Mouse (Mus musculus): Measurements from ENCODE around the gene Rab5c. TPM values are rescaled to one million over a fixed set of nuclear protein-coding genes. Genes with fewer than 3 reads are reported as not detected.

Gene Rab5c
- polyA plus RNA-seq, 1 experiment from 2014 or later, result 63.3 TPM

DNA sequence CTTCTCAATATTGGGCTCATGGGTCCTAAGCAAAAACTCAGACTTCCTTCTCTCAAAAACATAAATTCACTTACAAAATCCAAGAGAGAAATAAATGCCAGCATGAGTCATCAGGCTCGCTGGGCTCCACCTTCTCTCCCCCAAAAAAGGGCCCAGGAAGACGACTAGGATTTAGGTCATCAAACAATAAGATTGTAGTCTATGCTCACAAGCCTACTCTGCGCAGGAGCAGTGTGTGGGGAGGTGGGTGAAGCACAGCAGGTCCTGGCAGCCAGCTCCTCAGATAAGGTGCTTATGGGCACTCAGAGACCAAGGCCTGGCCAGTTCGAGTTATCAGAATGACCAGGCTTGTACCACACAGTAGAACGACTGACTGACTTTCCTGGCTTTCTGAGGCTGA, 17.7 kb downstream of the Rab5c start:
- Histone ChIP-seq H3K4me3 (ENCODE audit: low read depth, low read length) (no peak overlapping the region), H3K27ac (ENCODE audit: low read depth, low read length) (no peak overlapping the region), H3K4me2 (ENCODE audit: low read depth) (no peak overlapping the region), H3K27me3 (ENCODE audit: control insufficient read depth, insufficient read depth, low read length) (no peaks in the 10 kb centered on the region), H3K36me3 (ENCODE audit: control insufficient read depth, insufficient read depth, low read length) (peaks cover 3% of the 10 kb centered on the region), H3K9me3 (ENCODE audit: control insufficient read depth, low read length) (no peaks in the 10 kb centered on the region), H3K4me1 (ENCODE audit: control insufficient read depth, insufficient read depth, low read length) (no peaks in the 10 kb centered on the region; the same call in 1 of the 2 replicates), H3K9ac (ENCODE audit: low read length) (no peak overlapping the region)
- ATAC-seq (ENCODE audit: insufficient read depth, low FRiP score, low TSS enrichment) (no peak), DNase-seq (ENCODE audit: low spot score) (no peak)
- 80% methylated on average over 5 of the region's 5 CpGs for WGBS

DNA sequence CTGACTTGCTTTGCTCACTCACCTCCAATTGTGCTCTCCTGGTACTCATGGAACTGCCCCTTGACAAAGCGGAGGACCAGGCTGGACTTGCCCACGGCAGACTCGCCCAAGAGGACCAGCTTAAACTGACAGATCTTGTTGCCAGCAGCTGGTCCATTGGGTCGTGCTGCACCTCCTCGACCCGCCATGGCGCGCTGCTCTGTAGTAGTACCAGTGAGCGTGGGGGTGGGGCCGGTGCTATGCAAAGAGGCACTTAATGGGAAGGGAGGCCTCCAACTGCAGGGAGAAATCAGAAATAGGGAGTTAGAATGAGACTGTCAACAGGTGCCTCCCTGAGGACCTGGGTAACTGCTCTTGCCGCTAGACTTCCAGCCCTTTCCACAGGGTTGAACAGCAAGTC, 18.1 kb downstream of the Rab5c start:
- H3K27ac ChIP-seq (ENCODE audit: low read depth, low read length), result no peak overlapping the region
- H3K4me3 ChIP-seq (ENCODE audit: low read depth, low read length), result no peak overlapping the region
- H3K4me2 ChIP-seq (ENCODE audit: low read depth), result no peak overlapping the region
- H3K27me3 ChIP-seq (ENCODE audit: control insufficient read depth, insufficient read depth, low read length), result no peaks in the 10 kb centered on the region
- H3K9ac ChIP-seq (ENCODE audit: low read length), result no peak overlapping the region
- H3K9me3 ChIP-seq (ENCODE audit: control insufficient read depth, low read length), result no peaks in the 10 kb centered on the region
- DNase-seq (ENCODE audit: low spot score) (no peak), ATAC-seq (ENCODE audit: insufficient read depth, low FRiP score, low TSS enrichment) (no peak)
- no peaks in the 10 kb centered on the region; the same call in 1 of the 2 replicates for H3K4me1 ChIP-seq (ENCODE audit: control insufficient read depth, insufficient read depth, low read length)
- H3K36me3 ChIP-seq (ENCODE audit: control insufficient read depth, insufficient read depth, low read length), result peaks cover 3% of the 10 kb centered on the region
- 83% methylated on average over 11 of the region's 11 CpGs for WGBS

DNA sequence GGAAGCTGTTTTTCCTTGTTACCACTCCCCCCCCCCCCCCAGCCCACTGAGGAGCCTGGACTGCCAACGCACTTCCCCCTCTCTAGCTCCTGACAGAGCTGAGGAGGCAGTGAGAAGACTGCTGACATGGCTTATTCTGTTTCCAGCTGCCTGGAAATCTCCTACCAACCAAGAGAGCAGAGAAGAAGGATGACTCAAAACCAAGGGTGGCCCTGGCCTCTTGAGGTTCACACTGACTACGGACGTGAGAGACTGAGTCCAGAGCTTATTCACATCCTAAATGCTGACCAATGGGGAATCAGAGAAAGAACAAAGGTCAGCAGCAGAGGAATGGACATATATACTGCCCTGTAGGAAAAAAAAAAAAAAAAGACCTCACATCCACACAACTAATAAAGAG, 18.7 kb downstream of the Rab5c start:
- Histone ChIP-seq H3K4me3 (ENCODE audit: low read depth, low read length) (no peak overlapping the region), H3K4me2 (ENCODE audit: low read depth) (no peak overlapping the region), H3K27me3 (ENCODE audit: control insufficient read depth, insufficient read depth, low read length) (no peaks in the 10 kb centered on the region), H3K4me1 (ENCODE audit: control insufficient read depth, insufficient read depth, low read length) (peaks cover 2% of the 10 kb centered on the region), H3K36me3 (ENCODE audit: control insufficient read depth, insufficient read depth, low read length) (peaks cover 3% of the 10 kb centered on the region), H3K9me3 (ENCODE audit: control insufficient read depth, low read length) (no peaks in the 10 kb centered on the region), H3K9ac (ENCODE audit: low read length) (no peak overlapping the region), H3K27ac (ENCODE audit: low read depth, low read length) (no peak overlapping the region)
- ATAC-seq (ENCODE audit: insufficient read depth, low FRiP score, low TSS enrichment) (no peak), DNase-seq (ENCODE audit: low spot score) (no peak)
- 80% methylated on average over 3 of the region's 3 CpGs for WGBS

DNA sequence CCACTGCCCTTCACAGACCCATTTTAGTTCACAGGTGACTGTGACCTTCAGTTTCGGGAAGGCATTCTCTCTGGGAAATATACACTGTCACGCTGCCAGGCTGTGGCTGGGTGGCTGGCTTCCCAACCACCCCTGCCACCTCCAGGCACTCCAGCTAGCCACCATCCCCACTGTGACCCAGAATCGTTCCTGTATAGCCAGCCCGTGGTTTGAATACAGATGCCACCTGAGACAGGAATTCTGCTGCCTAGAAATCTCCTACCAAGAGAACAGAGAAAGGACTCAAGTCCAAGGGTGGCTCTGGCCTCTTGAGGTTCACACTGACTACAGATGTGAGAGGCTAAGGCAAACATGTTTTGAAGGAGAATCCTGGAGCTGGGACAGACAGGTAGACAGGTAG, 19.1 kb downstream of the Rab5c start:
- Histone ChIP-seq H3K9ac (ENCODE audit: low read length) (no peak overlapping the region), H3K4me3 (ENCODE audit: low read depth, low read length) (no peak overlapping the region), H3K4me1 (ENCODE audit: control insufficient read depth, insufficient read depth, low read length) (peaks cover 7% of the 10 kb centered on the region), H3K27me3 (ENCODE audit: control insufficient read depth, insufficient read depth, low read length) (no peaks in the 10 kb centered on the region), H3K9me3 (ENCODE audit: control insufficient read depth, low read length) (no peaks in the 10 kb centered on the region), H3K27ac (ENCODE audit: low read depth, low read length) (no peak overlapping the region), H3K36me3 (ENCODE audit: control insufficient read depth, insufficient read depth, low read length) (peaks cover 3% of the 10 kb centered on the region), H3K4me2 (ENCODE audit: low read depth) (no peak overlapping the region)
- no peak for DNase-seq (ENCODE audit: low spot score)
- ATAC-seq (ENCODE audit: insufficient read depth, low FRiP score, low TSS enrichment), result no peak
- WGBS, result 86% methylated on average over 4 of the region's 4 CpGs

DNA sequence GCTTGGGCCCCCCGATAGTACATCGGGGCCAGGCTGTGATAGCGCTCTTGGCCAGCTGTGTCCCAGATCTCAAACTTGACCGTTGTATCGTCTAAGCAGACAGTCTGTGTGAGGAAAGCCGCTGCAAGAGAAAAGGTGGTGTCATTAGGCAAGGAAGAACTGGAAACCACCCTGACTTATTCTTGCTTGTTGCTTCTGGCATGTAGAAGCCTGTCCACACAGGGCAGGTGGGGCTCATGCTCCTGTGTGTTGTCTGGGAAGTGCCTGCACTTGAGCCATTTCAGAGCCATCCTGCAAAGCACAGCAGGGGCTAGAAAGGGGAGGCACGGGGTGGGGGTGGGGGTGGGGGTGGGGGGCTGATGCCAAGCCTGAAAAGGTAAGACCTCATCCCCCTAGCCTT, 19.6 kb downstream of the Rab5c start:
- no peak overlapping the region for H3K9ac ChIP-seq (ENCODE audit: low read length)
- 87% methylated on average over 7 of the region's 7 CpGs for WGBS
- DNase-seq (ENCODE audit: low spot score) (no peak), ATAC-seq (ENCODE audit: insufficient read depth, low FRiP score, low TSS enrichment) (no peak)
- no peaks in the 10 kb centered on the region for H3K9me3 ChIP-seq (ENCODE audit: control insufficient read depth, low read length)
- no peak overlapping the region for H3K4me3 ChIP-seq (ENCODE audit: low read depth, low read length)
- no peaks in the 10 kb centered on the region for H3K27me3 ChIP-seq (ENCODE audit: control insufficient read depth, insufficient read depth, low read length)
- no peak overlapping the region for H3K27ac ChIP-seq (ENCODE audit: low read depth, low read length)
- peaks cover 11% of the 10 kb centered on the region for H3K4me1 ChIP-seq (ENCODE audit: control insufficient read depth, insufficient read depth, low read length)
- no peak overlapping the region for H3K4me2 ChIP-seq (ENCODE audit: low read depth)
- H3K36me3 ChIP-seq (ENCODE audit: control insufficient read depth, insufficient read depth, low read length), result peaks cover 3% of the 10 kb centered on the region

DNA sequence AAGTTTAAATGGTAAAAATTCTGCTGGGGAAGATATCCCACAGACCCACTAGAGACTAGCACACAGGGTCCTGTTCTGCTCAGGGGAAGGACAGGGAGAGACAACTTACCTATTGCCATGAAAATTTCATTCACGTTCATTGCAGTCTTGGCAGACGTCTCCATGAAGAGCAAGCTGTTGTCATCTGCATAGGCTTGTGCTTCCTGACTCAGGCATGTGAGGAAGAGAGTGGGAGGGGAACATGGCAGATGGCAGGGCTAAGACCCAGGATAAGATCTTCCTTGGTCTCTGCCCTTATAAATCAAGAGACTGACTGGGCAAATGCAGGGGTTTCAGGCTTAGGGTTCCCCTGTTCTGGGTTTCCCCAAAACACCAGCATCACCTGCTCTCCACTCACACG, 21.4 kb downstream of the Rab5c start:
- 83% methylated on average over 3 of the region's 3 CpGs for WGBS
- DNase-seq (ENCODE audit: low spot score), result no peak
- no peaks in the 10 kb centered on the region for H3K9me3 ChIP-seq (ENCODE audit: control insufficient read depth, low read length)
- no peak for ATAC-seq (ENCODE audit: insufficient read depth, low FRiP score, low TSS enrichment)
- no peak overlapping the region for H3K27ac ChIP-seq (ENCODE audit: low read depth, low read length)
- peaks cover 14% of the 10 kb centered on the region for H3K4me1 ChIP-seq (ENCODE audit: control insufficient read depth, insufficient read depth, low read length)
- no peak overlapping the region for H3K9ac ChIP-seq (ENCODE audit: low read length)
- no peak overlapping the region for H3K4me2 ChIP-seq (ENCODE audit: low read depth)
- H3K36me3 ChIP-seq (ENCODE audit: control insufficient read depth, insufficient read depth, low read length), result peaks cover 3% of the 10 kb centered on the region
- H3K27me3 ChIP-seq (ENCODE audit: control insufficient read depth, insufficient read depth, low read length), result no peaks in the 10 kb centered on the region
- no peak overlapping the region for H3K4me3 ChIP-seq (ENCODE audit: low read depth, low read length)

DNA sequence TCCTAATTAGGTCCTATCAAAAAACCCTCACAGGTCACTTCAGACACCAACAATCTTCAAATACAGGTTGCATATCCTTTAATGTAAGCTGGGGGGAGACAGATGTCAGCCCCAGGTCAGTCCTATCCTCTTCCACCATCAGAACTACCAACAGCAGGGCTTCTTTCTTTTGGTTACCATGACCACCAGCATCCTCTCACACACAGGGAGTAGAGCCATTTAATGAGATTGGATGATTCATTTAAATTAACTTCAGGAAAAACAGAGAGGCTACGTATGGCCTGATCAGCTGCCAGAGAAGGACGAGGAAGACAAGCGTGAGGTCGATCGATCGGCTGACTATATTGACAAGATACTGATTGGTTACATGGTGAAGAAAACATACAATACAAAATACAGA, 23.1 kb downstream of the Rab5c start:
- H3K4me1 ChIP-seq (ENCODE audit: control insufficient read depth, insufficient read depth, low read length), result peaks cover 18% of the 10 kb centered on the region
- no peaks in the 10 kb centered on the region for H3K9me3 ChIP-seq (ENCODE audit: control insufficient read depth, low read length)
- 90% methylated on average over 6 of the region's 6 CpGs for WGBS
- peaks cover 3% of the 10 kb centered on the region for H3K36me3 ChIP-seq (ENCODE audit: control insufficient read depth, insufficient read depth, low read length)
- DNase-seq (ENCODE audit: low spot score) (no peak), ATAC-seq (ENCODE audit: insufficient read depth, low FRiP score, low TSS enrichment) (no peak)
- H3K27ac ChIP-seq (ENCODE audit: low read depth, low read length), result no peak overlapping the region
- H3K4me3 ChIP-seq (ENCODE audit: low read depth, low read length), result no peak overlapping the region
- H3K9ac ChIP-seq (ENCODE audit: low read length), result no peak overlapping the region
- H3K27me3 ChIP-seq (ENCODE audit: control insufficient read depth, insufficient read depth, low read length), result no peaks in the 10 kb centered on the region
- no peak overlapping the region for H3K4me2 ChIP-seq (ENCODE audit: low read depth)

DNA sequence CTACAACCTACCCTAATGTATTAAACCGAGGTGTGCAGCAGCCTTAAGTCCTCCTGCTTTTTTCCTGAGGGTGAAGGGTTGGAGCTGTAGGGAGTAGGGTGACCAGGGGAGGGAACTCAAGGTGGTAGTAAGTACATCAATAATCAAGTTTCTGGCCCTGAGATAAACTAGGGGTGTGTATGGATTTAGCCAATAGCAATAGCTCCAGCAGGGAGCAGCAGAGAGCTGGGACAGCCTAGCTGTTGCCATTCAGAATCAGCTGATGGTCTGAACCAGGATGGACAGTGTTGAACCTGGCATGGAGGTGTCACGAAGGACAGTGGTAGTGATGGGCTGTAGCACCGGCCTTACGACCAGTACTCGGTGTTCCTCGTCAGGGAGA, 23.5 kb downstream of the Rab5c start:
- peaks cover 3% of the 10 kb centered on the region for H3K36me3 ChIP-seq (ENCODE audit: control insufficient read depth, insufficient read depth, low read length)
- H3K4me3 ChIP-seq (ENCODE audit: low read depth, low read length), result no peak overlapping the region
- WGBS, result 49% methylated on average over 6 of the region's 6 CpGs
- DNase-seq (ENCODE audit: low spot score), result peak; percentile 78
- no peak overlapping the region for H3K27ac ChIP-seq (ENCODE audit: low read depth, low read length)
- ATAC-seq (ENCODE audit: insufficient read depth, low FRiP score, low TSS enrichment), result no peak
- no peaks in the 10 kb centered on the region for H3K9me3 ChIP-seq (ENCODE audit: control insufficient read depth, low read length)
- H3K4me1 ChIP-seq (ENCODE audit: control insufficient read depth, insufficient read depth, low read length), result peaks cover 18% of the 10 kb centered on the region
- H3K9ac ChIP-seq (ENCODE audit: low read length), result 0 out of 2 replicates have a peak overlapping the region, but pooled peaks have one; percentile 41
- peak overlapping the region; percentile 39; the same call in 1 of the 2 replicates for H3K4me2 ChIP-seq (ENCODE audit: low read depth)
- H3K27me3 ChIP-seq (ENCODE audit: control insufficient read depth, insufficient read depth, low read length), result no peaks in the 10 kb centered on the region

DNA sequence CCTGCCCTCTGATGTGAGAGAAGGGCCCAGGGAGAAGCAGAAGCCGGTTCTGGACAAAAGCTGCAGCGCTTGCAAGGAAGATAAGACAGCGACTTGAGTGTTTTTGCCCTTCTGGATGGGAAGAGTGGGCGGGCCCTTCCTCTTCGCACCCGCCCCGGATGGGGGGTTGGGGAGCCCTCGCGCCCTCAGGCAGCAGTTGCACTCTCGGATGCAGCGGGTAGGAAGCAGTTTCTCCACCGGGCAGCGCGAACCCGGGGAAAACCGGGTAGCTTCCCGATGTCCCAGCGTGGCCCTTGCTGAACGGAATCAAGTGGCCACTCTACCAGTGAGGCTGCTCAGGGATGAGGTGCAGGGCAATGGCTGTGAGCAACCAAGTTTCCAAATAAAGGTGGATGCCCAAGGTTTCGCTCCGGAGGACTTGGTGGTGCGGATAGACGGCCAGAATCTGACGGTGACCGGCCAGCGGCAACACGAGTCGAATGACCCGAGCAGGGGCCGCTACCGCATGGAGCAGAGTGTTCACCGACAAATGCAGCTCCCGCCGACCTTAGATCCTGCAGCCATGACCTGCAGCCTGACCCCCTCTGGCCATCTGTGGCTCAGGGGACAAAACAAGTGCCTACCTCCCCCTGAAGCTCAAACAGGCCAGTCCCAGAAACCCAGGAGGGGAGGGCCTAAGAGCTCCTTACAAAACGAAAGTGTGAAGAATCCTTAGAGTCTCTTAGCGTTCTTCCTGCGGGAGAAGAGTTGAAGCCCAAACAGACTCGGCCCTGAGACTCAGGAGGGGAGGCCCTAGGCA, 24.1 kb downstream of the Rab5c start, which contains the start of gene Hspb9:
Gene Hspb9 (plus strand): TSS at position 116 of the 799 bp plus-strand sequence.
- Histone ChIP-seq H3K9ac (ENCODE audit: low read length) (peak within 1 kb of the TSS; percentile 41), H3K4me1 (ENCODE audit: control insufficient read depth, insufficient read depth, low read length) (peaks cover 18% of the 10 kb centered on the region), H3K4me3 (ENCODE audit: low read depth, low read length) (peak within 1 kb of the TSS; percentile 12; the same call in 1 of the 2 replicates), H3K27me3 (ENCODE audit: control insufficient read depth, insufficient read depth, low read length) (no peaks in the 10 kb centered on the region), H3K4me2 (ENCODE audit: low read depth) (peak within 1 kb of the TSS; percentile 39), H3K36me3 (ENCODE audit: control insufficient read depth, insufficient read depth, low read length) (peaks cover 6% of the 10 kb centered on the region), H3K9me3 (ENCODE audit: control insufficient read depth, low read length) (no peaks in the 10 kb centered on the region), H3K27ac (ENCODE audit: low read depth, low read length) (peak within 1 kb of the TSS; percentile 34; the same call in 1 of the 2 replicates)
- WGBS, result 5% methylated on average over 38 of the region's 38 CpGs
- ATAC-seq (ENCODE audit: insufficient read depth, low FRiP score, low TSS enrichment) (no peak), DNase-seq (ENCODE audit: low spot score) (peak; percentile 66)
